Mouse (Mus musculus) heart, adult 2 months (tissue): ENCODE measurements around the gene Kntc1. TPM values are rescaled to one million over a fixed set of nuclear protein-coding genes. Genes with fewer than 3 reads are reported as not detected.

Experiments used
- DNase-seq, 2 experiments: peaks; one replicate each; pipeline ENCODE4 v3.0.0; 2021
- H3K27ac ChIP-seq: fragments of 200-600 bp; 2 replicates; pipeline ENCODE4 v1.8.1; 2022
- H3K27me3 ChIP-seq: fragments of 200-500 bp; 2 replicates; pipeline ENCODE4 v1.6.1; 2012; ENCODE audit warnings: mild to moderate bottlenecking, low read length, inconsistent platforms, mixed read lengths; ENCODE audit not compliant: control insufficient read depth, insufficient read depth
- H3K36me3 ChIP-seq: fragments of 200-500 bp; 2 replicates; pipeline ENCODE4 v1.6.1; 2012; ENCODE audit warnings: low read length, inconsistent platforms; ENCODE audit not compliant: control insufficient read depth, insufficient read depth
- H3K4me1 ChIP-seq: fragments of 200-500 bp; 2 replicates; pipeline ENCODE4 v1.6.1; 2011; ENCODE audit warnings: low read length; ENCODE audit not compliant: control insufficient read depth, insufficient read depth
- H3K4me3 ChIP-seq: fragments of 200-600 bp; 2 replicates; pipeline ENCODE4 v1.8.1; 2022
- H3K79me2 ChIP-seq: fragments of 200-500 bp; replicated peaks from 2 replicates; pipeline ENCODE4 v1.6.1; 2012; ENCODE audit warnings: mild to moderate bottlenecking, inconsistent platforms, low read length, moderate library complexity, mixed read lengths; ENCODE audit not compliant: control insufficient read depth, insufficient read depth
- H3K9ac ChIP-seq: fragments of 200-500 bp; 2 replicates; pipeline ENCODE4 v1.6.1; 2012; ENCODE audit warnings: low read depth, mild to moderate bottlenecking, control low read depth, inconsistent platforms, low read length, mixed read lengths
- CTCF ChIP-seq: fragments of 200-600 bp; IDR thresholded peaks from 2 replicates; pipeline ENCODE4 v1.8.1; 2022; ENCODE audit warnings: antibody characterized with exemption, mild to moderate bottlenecking, moderate library complexity
- EP300 ChIP-seq: fragments of 200-500 bp; IDR thresholded peaks from 2 replicates; pipeline ENCODE4 v1.6.1; 2011; ENCODE audit warnings: low read depth, low read length, control low read depth; ENCODE audit not compliant: insufficient read depth
- POLR2A ChIP-seq: fragments of 200-500 bp; IDR thresholded peaks from 2 replicates; pipeline ENCODE4 v1.6.1; 2011; ENCODE audit warnings: mild to moderate bottlenecking, low read depth, low read length, control low read depth; ENCODE audit not compliant: insufficient read depth
- WGBS: fragments of 180-500 bp; shearing (Covaris S2); methylation state at CpG from one replicate; pipeline ENCODE4 v1.1.7; 2018; 5-methylcytosine and 5-hydroxymethylcytosine counted together
- intact Hi-C: fragments of 180-260 bp; cut with DNase I; formaldehyde crosslinking; loops from one replicate; pipeline ENCODE4 v1.15.1; 2025
- polyA plus RNA-seq: library from polyadenylated mRNA; depleted of rRNA; stranded (reverse); fragments of >200 nt; gene quantifications from 2 replicates; pipeline ENCODE4 v1.2.3, GENCODE M21; 2012
- total RNA-seq, 2 experiments: library from RNA; stranded (reverse); gene quantifications; 2 replicates each; pipeline ENCODE4 v1.2.3; 2021

Kntc1 gene
- total and polyA plus RNA-seq, 3 experiments, result 0.05 to 0.16 (median 0.14) TPM

DNA sequence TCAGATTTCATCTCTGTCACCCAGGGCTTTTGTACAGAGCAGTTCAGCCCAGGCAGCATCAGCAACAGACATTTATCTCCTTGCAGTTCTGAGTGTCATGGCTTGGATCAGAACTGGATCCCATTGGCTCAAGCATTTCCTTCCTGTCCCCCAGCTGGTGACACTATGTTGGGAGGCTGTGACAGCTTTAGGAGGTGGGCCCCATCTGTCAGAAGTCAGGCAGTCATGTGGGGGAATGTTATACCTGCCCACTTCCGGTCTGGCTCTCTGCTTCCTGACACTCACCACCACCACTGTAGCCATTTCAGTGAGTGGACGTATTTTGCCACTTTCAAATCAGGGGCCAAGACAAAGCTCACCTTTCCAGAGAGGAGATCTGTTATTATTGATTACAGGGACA lies 101.9 kb downstream of the Kntc1 start:
- H3K4me1 ChIP-seq, result no peaks in the 10 kb centered on the region
- H3K27ac ChIP-seq, result no peak overlapping the region
- no peaks in the 10 kb centered on the region for H3K36me3 ChIP-seq
- TF ChIP-seq POLR2A (no peak), EP300 (no peak), CTCF (no peak)
- H3K79me2 ChIP-seq, result no peaks in the 10 kb centered on the region
- DNase-seq, result no peak
- intact Hi-C loops, result no loop called here
- no peak overlapping the region for H3K9ac ChIP-seq
- H3K4me3 ChIP-seq, result no peak overlapping the region
- 20% methylated on average over 2 of the region's 2 CpGs for WGBS
- H3K27me3 ChIP-seq, result no peaks in the 10 kb centered on the region

GRCm38 (mm10) chr5:123853877-123854504 lies 104.5 kb downstream of the Kntc1 start:
- Histone ChIP-seq H3K79me2 (no peaks in the 10 kb centered on the region), H3K4me1 (no peaks in the 10 kb centered on the region), H3K9ac (no peak overlapping the region), H3K27ac (no peak overlapping the region), H3K36me3 (no peaks in the 10 kb centered on the region), H3K27me3 (no peaks in the 10 kb centered on the region), H3K4me3 (no peak overlapping the region)
- DNase-seq, result no peak
- WGBS, result 75% methylated on average over 11 of the region's 11 CpGs
- TF ChIP-seq POLR2A (no peak), EP300 (no peak), CTCF (no peak)
- intact Hi-C loops, result no loop called here

GRCm38 (mm10) chr5:123854511-123854910 lies 105.0 kb downstream of the Kntc1 start:
- Histone ChIP-seq H3K27me3 (no peaks in the 10 kb centered on the region), H3K79me2 (no peaks in the 10 kb centered on the region), H3K4me1 (no peaks in the 10 kb centered on the region), H3K9ac (no peak overlapping the region), H3K27ac (no peak overlapping the region), H3K36me3 (no peaks in the 10 kb centered on the region), H3K4me3 (no peak overlapping the region)
- TF ChIP-seq CTCF (no peak), POLR2A (no peak), EP300 (no peak)
- no peak for DNase-seq
- WGBS, result 74% methylated on average over 9 of the region's 9 CpGs
- intact Hi-C loops, result no loop called here

GRCm38 (mm10) chr5:123858798-123859197 lies 109.3 kb downstream of the Kntc1 start:
- TF ChIP-seq CTCF (no peak), EP300 (no peak), POLR2A (no peak)
- intact Hi-C loops, result no loop called here
- Histone ChIP-seq H3K27ac (no peak overlapping the region), H3K4me1 (no peaks in the 10 kb centered on the region), H3K27me3 (no peaks in the 10 kb centered on the region), H3K9ac (no peak overlapping the region), H3K79me2 (no peaks in the 10 kb centered on the region), H3K4me3 (no peak overlapping the region), H3K36me3 (no peaks in the 10 kb centered on the region)
- WGBS, result 54% methylated on average over 11 of the region's 11 CpGs
- no peak for DNase-seq

DNA sequence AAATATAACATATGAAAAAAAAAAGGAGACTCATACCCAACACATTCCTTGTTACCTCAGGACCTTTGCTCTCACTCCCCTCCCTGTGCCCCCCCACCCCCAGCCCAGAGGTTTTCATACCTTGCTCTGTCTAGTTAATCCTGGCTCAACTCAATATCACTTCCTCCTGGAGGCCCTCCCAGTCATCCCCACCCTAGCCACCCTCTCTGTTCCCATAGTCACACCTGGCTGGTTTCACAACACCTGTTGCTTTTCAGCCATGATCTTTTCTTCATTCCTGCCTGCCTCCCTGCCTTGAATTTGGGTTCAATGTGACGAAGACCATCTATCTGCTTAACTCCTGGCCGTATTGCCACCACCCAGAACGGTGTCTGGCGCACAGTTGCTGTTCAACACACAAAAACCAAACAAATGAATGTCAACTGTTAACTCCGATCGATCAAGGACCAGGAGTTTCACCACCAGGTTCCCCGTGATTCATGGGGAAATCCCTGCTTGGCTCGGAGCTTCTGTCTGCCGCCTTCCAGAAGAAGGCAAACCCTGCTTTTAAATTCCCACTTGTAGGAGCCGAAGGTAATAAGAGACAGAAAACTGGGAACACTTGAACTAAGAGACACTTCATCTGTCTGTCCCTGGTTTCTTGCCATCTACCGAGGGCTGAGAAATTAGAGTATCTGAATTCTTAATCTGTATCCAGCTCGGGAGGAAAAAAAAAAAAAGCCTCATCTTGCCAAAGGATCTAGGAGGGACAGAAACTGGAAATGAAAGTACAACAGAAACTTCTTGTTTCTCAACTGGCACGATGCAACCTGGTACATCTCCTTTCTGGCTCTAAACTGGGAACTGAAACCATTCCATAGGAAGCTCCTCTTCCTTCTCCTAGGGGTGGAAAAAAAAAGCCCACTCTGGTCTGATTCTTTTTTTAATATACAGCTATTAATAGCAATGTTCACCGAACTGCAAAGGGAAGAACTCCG lies 113.1 kb downstream of the Kntc1 start:
- Histone ChIP-seq H3K4me3 (peak overlapping the region; percentile 22; the same call in 1 of the 2 replicates), H3K27ac (no peak overlapping the region), H3K27me3 (no peaks in the 10 kb centered on the region), H3K4me1 (no peaks in the 10 kb centered on the region), H3K79me2 (no peaks in the 10 kb centered on the region), H3K36me3 (no peaks in the 10 kb centered on the region), H3K9ac (no peak overlapping the region)
- no peak for TF ChIP-seq EP300
- no peak for TF ChIP-seq POLR2A
- no peak for TF ChIP-seq CTCF
- no peak for DNase-seq
- 63% methylated on average over 15 of the region's 15 CpGs for WGBS
- intact Hi-C loops, result no loop called here

DNA sequence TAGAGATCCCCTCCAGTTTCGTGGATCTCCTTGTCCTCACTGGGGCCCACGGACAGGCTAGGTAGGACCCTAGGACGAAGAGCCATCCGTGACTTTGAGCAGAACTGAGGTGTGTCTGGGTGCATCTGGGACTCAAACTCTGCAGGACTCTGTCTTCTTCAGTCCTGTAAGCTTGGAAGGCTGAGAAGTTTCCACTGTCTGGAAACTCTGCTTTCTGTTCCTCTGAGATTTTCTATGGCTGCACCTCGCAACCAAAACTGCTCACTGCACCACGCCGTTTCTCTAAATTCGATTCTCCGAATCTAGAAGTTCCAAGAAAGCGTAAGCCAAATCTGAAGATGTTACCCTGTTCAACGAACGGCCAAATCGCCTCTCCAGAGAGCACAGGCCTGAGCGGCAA lies 114.4 kb downstream of the Kntc1 start:
- TF ChIP-seq EP300 (no peak), POLR2A (no peak), CTCF (no peak)
- H3K4me3 ChIP-seq, result no peak overlapping the region
- intact Hi-C loops, result no loop called here
- H3K79me2 ChIP-seq, result no peaks in the 10 kb centered on the region
- no peaks in the 10 kb centered on the region for H3K27me3 ChIP-seq
- no peak for DNase-seq
- H3K36me3 ChIP-seq, result no peaks in the 10 kb centered on the region
- H3K9ac ChIP-seq, result no peak overlapping the region
- no peaks in the 10 kb centered on the region for H3K4me1 ChIP-seq
- H3K27ac ChIP-seq, result no peak overlapping the region
- 84% methylated on average over 14 of the region's 14 CpGs for WGBS
